Mouse (Mus musculus): ENCODE measurements around the gene Paf1. TPM values are rescaled to one million over a fixed set of nuclear protein-coding genes. Genes with fewer than 3 reads are reported as not detected.

The Paf1 gene
- 81.9 and 87.2 TPM in 2 replicates for polyA plus RNA-seq (2014; fragmentation: Nextera tagmentation; extraction: Ambion mirVana)

DNA sequence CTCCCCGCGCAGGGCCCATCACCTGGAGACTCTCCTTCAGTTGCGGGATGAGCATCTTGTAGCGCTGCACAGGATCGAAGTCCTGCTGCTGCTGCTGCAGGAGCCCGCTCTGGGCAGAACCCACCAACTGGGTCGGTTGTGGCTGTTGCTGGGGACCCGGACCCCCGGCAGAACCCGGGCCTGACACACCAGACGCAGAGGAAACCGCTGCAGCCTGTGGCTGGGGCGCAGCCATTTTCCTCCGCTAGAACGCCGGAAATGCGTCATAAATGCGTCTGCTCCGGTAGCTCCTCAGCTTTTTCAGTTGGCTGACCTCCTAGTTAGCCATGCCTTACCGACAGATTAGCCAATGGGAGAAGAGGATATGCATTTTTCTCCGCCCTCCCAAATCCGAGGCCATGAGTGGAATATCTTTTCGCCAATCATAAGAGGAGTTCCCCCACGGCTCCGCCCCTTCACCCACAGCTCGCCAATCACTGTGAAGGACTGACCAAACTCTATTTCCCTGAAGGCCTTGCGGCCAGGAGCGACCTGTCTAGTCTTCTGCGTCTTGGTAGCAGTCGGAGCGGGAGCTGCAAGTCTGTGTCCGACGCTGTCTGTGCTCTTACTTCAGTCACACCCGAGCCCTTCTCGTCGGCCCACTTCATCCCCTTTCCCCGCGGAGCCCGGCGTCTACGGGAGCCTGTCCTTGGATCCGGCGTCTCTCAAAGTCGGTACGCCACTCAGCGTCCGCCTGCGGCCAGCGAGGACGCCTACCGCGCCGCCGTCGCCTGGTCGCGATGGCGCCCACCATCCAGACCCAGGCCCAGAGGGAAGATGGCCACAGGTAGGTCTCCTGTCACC is at the start of gene Paf1, which contains the start of gene Med29:
Gene Paf1 (plus strand): TSS at position 523 of the 843 bp plus-strand sequence.
Gene Med29 (minus strand): TSS at position 280 of the 843 bp plus-strand sequence.
- Histone ChIP-seq H3K36me3 (ENCODE audit: control insufficient read depth, insufficient read depth, low read length) (peaks cover 34% of the 10 kb centered on the region), H3K9ac (replicated peaks; ENCODE audit: low read depth, low read length) (peak within 1 kb of the TSS; percentile 85), H3K27ac (ENCODE audit: low read depth, low read length) (peak within 1 kb of the TSS; percentile 79), H3K27me3 (ENCODE audit: control insufficient read depth, insufficient read depth, low read length) (no peaks in the 10 kb centered on the region), H3K9me3 (ENCODE audit: control insufficient read depth, low read length) (no peaks in the 10 kb centered on the region), H3K4me3 (ENCODE audit: low read depth, low read length) (peak within 1 kb of the TSS; percentile 95), H3K4me1 (ENCODE audit: control insufficient read depth, insufficient read depth, low read length) (peaks cover 9% of the 10 kb centered on the region), H3K4me2 (ENCODE audit: low read depth, low read length) (peak within 1 kb of the TSS; percentile 91)
- ATAC-seq (ENCODE audit: low read depth): peak; percentile 98
- under 1% methylated on average over 58 of the region's 58 CpGs for WGBS

DNA sequence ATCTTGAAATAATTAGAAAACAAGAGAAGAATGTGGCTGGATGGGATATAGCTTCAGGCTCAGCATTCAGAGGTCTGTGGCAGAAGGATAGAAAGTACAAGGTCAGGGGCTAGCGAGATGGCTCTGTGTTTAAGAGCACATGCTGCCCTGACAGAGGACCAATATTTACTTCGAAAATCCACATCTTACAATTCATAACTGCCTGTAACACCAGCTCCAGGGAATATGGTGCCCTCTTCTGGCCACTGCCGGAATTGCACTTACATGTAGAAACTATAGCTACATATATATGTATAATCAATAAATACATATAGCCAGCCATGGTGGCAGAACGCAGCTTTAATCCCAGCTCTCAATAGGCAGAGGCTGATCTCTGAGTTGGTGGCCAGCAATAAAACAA is 48.1 kb upstream of the Paf1 start:
- no peak overlapping the region for H3K9ac ChIP-seq (replicated peaks; ENCODE audit: low read depth, low read length)
- no peaks in the 10 kb centered on the region for H3K27me3 ChIP-seq (ENCODE audit: control insufficient read depth, insufficient read depth, low read length)
- H3K9me3 ChIP-seq (ENCODE audit: control insufficient read depth, low read length): no peaks in the 10 kb centered on the region
- H3K4me3 ChIP-seq (ENCODE audit: low read depth, low read length): no peak overlapping the region
- H3K36me3 ChIP-seq (ENCODE audit: control insufficient read depth, insufficient read depth, low read length): no peaks in the 10 kb centered on the region
- peaks cover 4% of the 10 kb centered on the region for H3K4me1 ChIP-seq (ENCODE audit: control insufficient read depth, insufficient read depth, low read length)
- H3K4me2 ChIP-seq (ENCODE audit: low read depth, low read length): no peak overlapping the region
- no peak for ATAC-seq (ENCODE audit: low read depth)
- no peak overlapping the region for H3K27ac ChIP-seq (ENCODE audit: low read depth, low read length)
- WGBS: 5% methylated on average over 4 of the region's 4 CpGs

DNA sequence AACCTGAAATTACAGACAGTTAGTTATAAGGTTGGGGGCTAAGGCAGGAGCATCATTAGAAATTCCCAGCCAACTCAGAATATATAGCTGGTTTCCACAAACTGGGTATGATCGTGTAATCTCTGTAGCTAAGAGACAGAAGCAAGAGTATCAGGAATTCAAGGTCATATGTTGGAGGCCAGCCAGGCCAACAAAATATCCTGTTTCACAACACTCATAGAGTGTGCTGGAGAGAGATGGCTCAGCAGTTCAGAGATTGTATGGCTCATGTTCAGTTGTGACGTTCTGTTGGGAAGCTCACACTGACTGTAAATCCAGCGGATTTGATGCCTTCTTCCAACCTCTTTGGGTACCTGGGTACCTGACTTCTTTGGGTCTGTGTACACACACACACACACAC is 45.0 kb upstream of the Paf1 start:
- ATAC-seq (ENCODE audit: low read depth): no peak

DNA sequence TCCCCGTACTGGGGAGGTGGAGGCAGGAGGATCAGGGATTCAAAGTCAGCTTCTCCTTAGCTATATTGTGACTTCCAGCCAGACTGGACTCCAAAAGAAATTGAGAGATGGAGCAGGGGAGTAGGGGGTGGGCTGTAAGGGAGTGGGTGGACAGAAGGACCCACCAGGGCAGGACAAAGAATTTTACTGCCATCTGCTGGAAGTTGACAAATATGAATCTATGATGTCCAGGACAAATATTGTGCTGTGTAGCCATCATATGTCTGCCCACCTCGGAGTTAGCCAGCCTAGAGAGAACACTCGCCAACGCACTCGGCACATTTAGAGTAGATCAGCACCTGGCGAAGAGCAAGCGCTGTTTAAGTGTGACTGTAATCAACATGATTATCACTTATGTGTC is 44.1 kb upstream of the Paf1 start:
- H3K36me3 ChIP-seq (ENCODE audit: control insufficient read depth, insufficient read depth, low read length): peaks cover 5% of the 10 kb centered on the region
- 91% methylated on average over 7 of the region's 7 CpGs for whole genome bisulfite sequencing
- ATAC-seq (ENCODE audit: low read depth): no peak
- no peak overlapping the region for H3K27ac ChIP-seq (ENCODE audit: low read depth, low read length)
- no peaks in the 10 kb centered on the region for H3K27me3 ChIP-seq (ENCODE audit: control insufficient read depth, insufficient read depth, low read length)
- H3K9me3 ChIP-seq (ENCODE audit: control insufficient read depth, low read length): no peaks in the 10 kb centered on the region
- H3K9ac ChIP-seq (replicated peaks; ENCODE audit: low read depth, low read length): no peak overlapping the region
- H3K4me2 ChIP-seq (ENCODE audit: low read depth, low read length): no peak overlapping the region
- H3K4me3 ChIP-seq (ENCODE audit: low read depth, low read length): no peak overlapping the region
- H3K4me1 ChIP-seq (ENCODE audit: control insufficient read depth, insufficient read depth, low read length): peaks cover 15% of the 10 kb centered on the region

More for the DNA sequence above, 45.0 kb upstream of the Paf1 start:
- H3K4me1 ChIP-seq (ENCODE audit: control insufficient read depth, insufficient read depth, low read length): peaks cover 15% of the 10 kb centered on the region
- 87% methylated on average over 3 of the region's 3 CpGs for WGBS
- no peak overlapping the region for H3K27ac ChIP-seq (ENCODE audit: low read depth, low read length)
- no peaks in the 10 kb centered on the region for H3K9me3 ChIP-seq (ENCODE audit: control insufficient read depth, low read length)
- H3K27me3 ChIP-seq (ENCODE audit: control insufficient read depth, insufficient read depth, low read length): no peaks in the 10 kb centered on the region
- H3K4me2 ChIP-seq (ENCODE audit: low read depth, low read length): no peak overlapping the region
- H3K9ac ChIP-seq (replicated peaks; ENCODE audit: low read depth, low read length): no peak overlapping the region
- no peak overlapping the region for H3K4me3 ChIP-seq (ENCODE audit: low read depth, low read length)
- no peaks in the 10 kb centered on the region; the same call in 1 of the 2 replicates for H3K36me3 ChIP-seq (ENCODE audit: control insufficient read depth, insufficient read depth, low read length)

DNA sequence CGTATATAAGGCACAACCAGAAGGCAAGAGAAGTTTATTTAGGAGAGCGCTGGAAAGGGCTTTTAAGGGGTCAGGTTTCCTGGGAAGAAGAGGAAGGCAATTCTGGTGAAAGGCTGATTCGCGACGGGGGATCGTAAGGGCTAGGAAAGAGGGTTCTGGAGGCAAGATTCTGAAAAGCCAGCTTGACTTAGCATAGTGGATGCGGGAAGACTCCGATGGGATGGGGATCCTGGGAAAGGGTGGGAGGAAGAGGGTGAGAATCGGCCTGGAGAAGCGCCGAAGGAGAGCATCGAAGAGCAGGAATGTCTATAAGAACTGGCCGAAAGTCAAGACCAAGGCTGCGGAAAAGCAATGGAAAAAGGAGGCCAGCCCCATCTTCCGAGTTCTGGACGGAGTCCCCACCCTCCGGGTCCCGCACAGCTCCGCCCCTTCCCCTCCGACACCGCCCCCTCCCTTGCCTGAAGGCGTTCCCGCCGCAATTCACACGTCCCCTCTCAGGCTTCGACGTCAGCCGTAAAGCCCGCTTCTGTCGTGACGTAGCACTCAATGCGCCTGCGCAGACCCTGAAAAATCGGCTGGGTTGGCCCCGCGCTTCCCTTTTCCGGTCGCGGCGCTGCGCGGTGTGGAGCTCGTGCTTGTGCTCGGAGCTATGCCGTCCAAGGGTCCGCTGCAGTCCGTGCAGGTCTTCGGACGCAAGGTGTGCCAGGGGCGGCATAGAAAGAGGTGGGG is 42.4 kb upstream of the Paf1 start, which contains the start of gene Rps16:
Gene Rps16 (plus strand): TSS at position 498 of the 729 bp plus-strand sequence.
- peak within 1 kb of the TSS; percentile 94 for H3K9ac ChIP-seq (replicated peaks; ENCODE audit: low read depth, low read length)
- H3K9me3 ChIP-seq (ENCODE audit: control insufficient read depth, low read length): no peaks in the 10 kb centered on the region
- H3K4me2 ChIP-seq (ENCODE audit: low read depth, low read length): peak within 1 kb of the TSS; percentile 71
- WGBS: under 1% methylated on average over 49 of the region's 50 CpGs
- H3K4me1 ChIP-seq (ENCODE audit: control insufficient read depth, insufficient read depth, low read length): peaks cover 15% of the 10 kb centered on the region
- no peaks in the 10 kb centered on the region for H3K27me3 ChIP-seq (ENCODE audit: control insufficient read depth, insufficient read depth, low read length)
- ATAC-seq (ENCODE audit: low read depth): peak; percentile 94
- peak within 1 kb of the TSS; percentile 76 for H3K27ac ChIP-seq (ENCODE audit: low read depth, low read length)
- H3K36me3 ChIP-seq (ENCODE audit: control insufficient read depth, insufficient read depth, low read length): peaks cover 16% of the 10 kb centered on the region
- peak within 1 kb of the TSS; percentile 67 for H3K4me3 ChIP-seq (ENCODE audit: low read depth, low read length)

DNA sequence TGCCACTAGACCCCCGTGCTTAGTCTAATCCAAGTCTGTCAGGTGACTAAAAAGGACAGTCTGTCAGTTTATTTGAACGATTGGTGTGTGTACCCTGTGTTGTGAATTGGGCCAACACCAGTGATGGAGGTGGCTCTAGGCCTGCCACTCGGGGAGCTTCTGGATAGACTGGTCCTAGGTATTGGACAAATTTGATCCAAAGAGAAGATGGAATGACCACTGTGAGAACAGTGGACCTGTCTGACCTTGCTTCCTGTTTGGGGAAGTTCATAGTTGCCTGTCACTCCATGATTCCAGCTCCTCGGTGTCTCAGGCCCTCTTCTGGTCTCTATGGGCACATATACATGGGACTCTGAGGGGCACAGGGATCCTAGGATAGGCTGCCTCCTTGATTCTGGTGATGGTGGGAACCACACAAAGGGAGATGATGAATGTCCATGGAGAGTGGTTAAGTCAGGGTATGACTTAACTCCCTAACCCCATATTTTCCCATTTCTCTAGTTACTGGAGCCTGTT is 41.0 kb upstream of the Paf1 start:
- WGBS: 50% methylated on average over 4 of the region's 4 CpGs
- Histone ChIP-seq H3K9ac (replicated peaks; ENCODE audit: low read depth, low read length) (peak overlapping the region; percentile 94; the same call in 1 of the 2 replicates), H3K36me3 (ENCODE audit: control insufficient read depth, insufficient read depth, low read length) (peaks cover 16% of the 10 kb centered on the region), H3K27ac (ENCODE audit: low read depth, low read length) (no peak overlapping the region), H3K27me3 (ENCODE audit: control insufficient read depth, insufficient read depth, low read length) (no peaks in the 10 kb centered on the region), H3K4me1 (ENCODE audit: control insufficient read depth, insufficient read depth, low read length) (peaks cover 15% of the 10 kb centered on the region), H3K9me3 (ENCODE audit: control insufficient read depth, low read length) (no peaks in the 10 kb centered on the region), H3K4me2 (ENCODE audit: low read depth, low read length) (peak overlapping the region; percentile 71), H3K4me3 (ENCODE audit: low read depth, low read length) (peak overlapping the region; percentile 67)
- ATAC-seq (ENCODE audit: low read depth): no peak

DNA sequence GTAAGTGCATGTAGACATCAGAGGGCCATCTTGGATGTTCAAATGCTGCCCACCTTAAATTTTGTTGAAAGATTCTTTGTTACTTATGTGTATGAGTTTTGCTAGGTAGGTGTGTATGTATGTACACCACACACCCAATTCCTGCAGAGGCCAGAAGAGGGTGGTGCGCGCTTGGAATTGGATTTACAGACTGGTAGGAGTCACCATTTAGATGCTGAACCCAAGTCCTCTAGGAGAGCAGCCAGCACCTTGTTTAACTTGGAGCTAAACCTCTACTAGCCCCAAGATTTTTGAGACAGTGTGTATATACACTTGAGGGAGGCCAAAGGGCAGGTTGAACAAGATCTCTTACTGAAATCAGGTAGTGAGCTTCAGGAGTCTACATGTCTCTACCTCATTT is 39.5 kb upstream of the Paf1 start:
- Histone ChIP-seq H3K27me3 (ENCODE audit: control insufficient read depth, insufficient read depth, low read length) (no peaks in the 10 kb centered on the region), H3K27ac (ENCODE audit: low read depth, low read length) (no peak overlapping the region), H3K4me1 (ENCODE audit: control insufficient read depth, insufficient read depth, low read length) (peaks cover 15% of the 10 kb centered on the region), H3K4me3 (ENCODE audit: low read depth, low read length) (no peak overlapping the region), H3K9ac (replicated peaks; ENCODE audit: low read depth, low read length) (no peak overlapping the region), H3K4me2 (ENCODE audit: low read depth, low read length) (no peak overlapping the region), H3K36me3 (ENCODE audit: control insufficient read depth, insufficient read depth, low read length) (peaks cover 16% of the 10 kb centered on the region), H3K9me3 (ENCODE audit: control insufficient read depth, low read length) (no peaks in the 10 kb centered on the region)
- no peak for ATAC-seq (ENCODE audit: low read depth)
- WGBS: 95% methylated on average over 2 of the region's 2 CpGs

DNA sequence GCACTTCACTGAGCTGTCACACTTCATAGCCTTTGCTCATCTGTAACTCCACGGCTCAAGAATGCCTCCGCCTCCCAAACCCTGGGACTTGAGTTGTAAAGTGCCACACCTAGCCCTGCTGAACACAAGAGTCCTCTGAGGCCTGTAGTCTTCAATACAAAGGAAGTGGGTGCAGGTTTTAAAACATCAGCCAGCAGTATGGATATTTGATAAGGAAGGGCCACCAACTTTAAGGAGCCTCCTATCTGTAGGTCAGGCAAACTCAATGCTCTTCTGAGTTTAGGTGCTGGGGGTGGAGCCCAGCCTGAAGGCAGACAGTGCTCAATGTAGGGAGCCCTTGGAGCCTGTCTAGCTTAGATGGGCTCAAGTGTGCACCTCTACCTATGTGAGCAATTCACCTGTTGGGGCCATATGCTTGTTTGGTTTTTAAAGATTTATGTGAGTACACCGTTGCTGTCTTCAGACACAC is 38.6 kb upstream of the Paf1 start:
- Histone ChIP-seq H3K4me1 (ENCODE audit: control insufficient read depth, insufficient read depth, low read length) (peaks cover 15% of the 10 kb centered on the region), H3K36me3 (ENCODE audit: control insufficient read depth, insufficient read depth, low read length) (peaks cover 16% of the 10 kb centered on the region), H3K4me2 (ENCODE audit: low read depth, low read length) (no peak overlapping the region), H3K4me3 (ENCODE audit: low read depth, low read length) (no peak overlapping the region), H3K27me3 (ENCODE audit: control insufficient read depth, insufficient read depth, low read length) (no peaks in the 10 kb centered on the region), H3K9ac (replicated peaks; ENCODE audit: low read depth, low read length) (no peak overlapping the region), H3K9me3 (ENCODE audit: control insufficient read depth, low read length) (no peaks in the 10 kb centered on the region), H3K27ac (ENCODE audit: low read depth, low read length) (no peak overlapping the region)
- ATAC-seq (ENCODE audit: low read depth): no peak
- 88% methylated on average over 3 of the region's 3 CpGs for WGBS
